Mouse (Mus musculus): ENCODE measurements around the gene Csnk2a2. TPM values are rescaled to one million over a fixed set of nuclear protein-coding genes. Genes with fewer than 3 reads are reported as not detected.

The Csnk2a2 gene
- polyA plus RNA-seq, 1 experiment from 2014 or later, result 8.8 TPM

DNA sequence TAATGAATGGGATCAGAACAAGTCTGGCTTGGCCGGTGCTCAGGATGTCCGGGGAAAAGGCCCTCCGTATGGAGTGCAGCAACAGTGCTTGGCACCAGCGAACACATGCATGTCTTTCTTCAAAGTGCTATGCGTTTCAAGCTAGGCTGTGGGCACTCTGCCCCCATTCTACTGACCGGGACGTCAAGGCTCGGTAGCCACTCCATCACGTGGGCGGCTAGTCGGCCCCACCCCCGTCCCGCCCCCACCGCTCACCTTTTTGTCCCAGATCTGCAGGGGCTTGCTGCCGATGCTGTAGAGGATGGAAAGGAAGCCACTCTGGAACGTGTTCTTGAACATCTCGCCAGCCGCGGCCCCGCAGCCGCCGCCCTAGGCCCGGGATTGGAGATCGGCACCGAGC lies 55.6 kb downstream of the Csnk2a2 start:
- H3K27me3 ChIP-seq (ENCODE audit: control insufficient read depth, insufficient read depth, low read depth, low read length), result no peaks in the 10 kb centered on the region
- peak overlapping the region; percentile 92 for H3K27ac ChIP-seq (ENCODE audit: low read length)
- 0% methylated on average over 25 of the region's 25 CpGs for WGBS
- peaks cover 30% of the 10 kb centered on the region for H3K4me1 ChIP-seq (replicated peaks; ENCODE audit: control insufficient read depth, insufficient read depth, low read length)
- ATAC-seq (ENCODE audit: low read depth), result peak; percentile 34
- H3K4me2 ChIP-seq (ENCODE audit: low read depth, low read length), result peak overlapping the region; percentile 93
- H3K9me3 ChIP-seq (ENCODE audit: control insufficient read depth, low read length), result no peaks in the 10 kb centered on the region
- H3K9ac ChIP-seq (ENCODE audit: low read length), result peak overlapping the region; percentile 95
- no peaks in the 10 kb centered on the region for H3K36me3 ChIP-seq (ENCODE audit: control insufficient read depth, insufficient read depth, low read length)
- H3K4me3 ChIP-seq (ENCODE audit: low read length), result peak overlapping the region; percentile 100

DNA sequence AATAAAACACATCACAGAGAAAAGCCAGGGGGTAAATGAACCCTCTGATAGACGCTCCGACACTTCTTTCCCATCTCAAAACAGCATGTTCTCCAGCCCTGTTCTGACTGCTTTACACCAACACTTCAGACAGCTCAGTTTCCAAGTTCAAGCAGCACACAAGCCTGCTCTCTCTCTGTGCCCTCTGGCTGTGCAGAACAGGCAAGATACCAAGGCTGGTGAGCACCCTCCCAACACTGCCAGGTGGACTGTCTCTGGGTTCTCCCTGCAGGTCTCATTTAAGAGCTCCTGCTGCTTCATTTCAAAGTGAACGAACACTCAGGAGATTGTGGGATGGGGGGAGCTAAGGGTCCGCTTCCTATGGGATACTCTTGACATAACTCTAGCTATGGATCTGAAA lies 56.7 kb downstream of the Csnk2a2 start:
- Histone ChIP-seq H3K9ac (ENCODE audit: low read length) (peak overlapping the region; percentile 95), H3K36me3 (ENCODE audit: control insufficient read depth, insufficient read depth, low read length) (no peaks in the 10 kb centered on the region), H3K4me1 (replicated peaks; ENCODE audit: control insufficient read depth, insufficient read depth, low read length) (peaks cover 41% of the 10 kb centered on the region), H3K4me3 (ENCODE audit: low read length) (peak overlapping the region; percentile 100), H3K27me3 (ENCODE audit: control insufficient read depth, insufficient read depth, low read depth, low read length) (no peaks in the 10 kb centered on the region), H3K9me3 (ENCODE audit: control insufficient read depth, low read length) (no peaks in the 10 kb centered on the region), H3K27ac (ENCODE audit: low read length) (no peak overlapping the region; the same call in 1 of the 2 replicates), H3K4me2 (ENCODE audit: low read depth, low read length) (peak overlapping the region; percentile 93)
- WGBS, result 42% methylated on average over 4 of the region's 4 CpGs
- ATAC-seq (ENCODE audit: low read depth), result no peak

DNA sequence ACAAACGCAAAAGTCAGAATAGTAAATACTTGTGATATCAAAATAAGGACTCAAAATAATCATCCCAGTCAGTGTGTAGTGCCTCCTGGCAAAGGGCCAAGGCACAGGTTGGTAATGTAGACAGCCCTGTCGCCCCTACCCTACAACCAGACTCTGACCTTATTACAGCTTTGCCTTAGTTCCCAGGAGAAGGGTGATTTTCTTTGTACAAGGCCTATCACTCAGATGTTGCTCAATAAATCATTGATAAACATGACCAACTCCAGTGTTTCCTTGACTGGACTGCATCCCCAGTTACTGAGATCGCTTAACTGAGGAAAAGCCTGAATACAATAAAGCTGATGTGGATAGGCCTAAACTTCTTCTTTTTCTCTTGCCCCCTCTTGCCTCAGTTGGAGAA lies 57.4 kb downstream of the Csnk2a2 start:
- Histone ChIP-seq H3K27ac (ENCODE audit: low read length) (no peak overlapping the region), H3K27me3 (ENCODE audit: control insufficient read depth, insufficient read depth, low read depth, low read length) (no peaks in the 10 kb centered on the region), H3K4me2 (ENCODE audit: low read depth, low read length) (0 out of 2 replicates have a peak overlapping the region, but pooled peaks have one; percentile 93), H3K36me3 (ENCODE audit: control insufficient read depth, insufficient read depth, low read length) (no peaks in the 10 kb centered on the region), H3K9me3 (ENCODE audit: control insufficient read depth, low read length) (no peaks in the 10 kb centered on the region), H3K4me3 (ENCODE audit: low read length) (no peak overlapping the region), H3K4me1 (replicated peaks; ENCODE audit: control insufficient read depth, insufficient read depth, low read length) (peaks cover 48% of the 10 kb centered on the region), H3K9ac (ENCODE audit: low read length) (peak overlapping the region; percentile 95; the same call in 1 of the 2 replicates)
- ATAC-seq (ENCODE audit: low read depth), result no peak
- 51% methylated on average over 3 of the region's 3 CpGs for WGBS

DNA sequence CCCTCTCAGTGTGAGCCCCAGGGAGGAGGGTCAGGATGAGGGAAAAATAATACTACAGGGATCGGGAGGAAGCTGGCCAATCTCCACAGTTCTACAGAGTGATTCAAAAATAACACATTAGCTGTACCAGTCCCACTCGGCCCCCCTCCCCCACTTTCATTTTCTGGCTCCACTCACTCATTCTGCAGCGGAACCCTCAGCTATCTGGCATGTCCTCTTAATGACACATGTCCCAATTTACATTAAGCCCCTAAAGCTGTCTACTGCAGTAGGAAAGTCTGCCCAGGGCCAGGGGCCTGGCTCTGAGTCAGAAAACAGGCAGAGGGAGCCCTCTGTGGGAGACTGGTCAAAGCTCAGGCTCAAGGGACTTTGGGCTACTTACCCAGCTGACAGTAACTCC lies 59.9 kb downstream of the Csnk2a2 start:
- H3K9me3 ChIP-seq (ENCODE audit: control insufficient read depth, low read length), result no peaks in the 10 kb centered on the region
- H3K27ac ChIP-seq (ENCODE audit: low read length), result peak overlapping the region; percentile 61
- no peaks in the 10 kb centered on the region for H3K27me3 ChIP-seq (ENCODE audit: control insufficient read depth, insufficient read depth, low read depth, low read length)
- WGBS, result 21% methylated on average over 3 of the region's 3 CpGs
- H3K4me3 ChIP-seq (ENCODE audit: low read length), result no peak overlapping the region
- ATAC-seq (ENCODE audit: low read depth), result peak; percentile 53
- H3K4me1 ChIP-seq (replicated peaks; ENCODE audit: control insufficient read depth, insufficient read depth, low read length), result peaks cover 69% of the 10 kb centered on the region
- H3K9ac ChIP-seq (ENCODE audit: low read length), result peak overlapping the region; percentile 18; the same call in 1 of the 2 replicates
- no peaks in the 10 kb centered on the region for H3K36me3 ChIP-seq (ENCODE audit: control insufficient read depth, insufficient read depth, low read length)
- peak overlapping the region; percentile 33 for H3K4me2 ChIP-seq (ENCODE audit: low read depth, low read length)

GRCm38 (mm10) chr8:95427594-95428535 lies 62.0 kb downstream of the Csnk2a2 start:
- peak overlapping the region; percentile 24 for H3K4me2 ChIP-seq (ENCODE audit: low read depth, low read length)
- 21% methylated on average over 12 of the region's 12 CpGs for WGBS
- peak overlapping the region; percentile 95 for H3K27ac ChIP-seq (ENCODE audit: low read length)
- no peak overlapping the region for H3K4me3 ChIP-seq (ENCODE audit: low read length)
- no peaks in the 10 kb centered on the region for H3K9me3 ChIP-seq (ENCODE audit: control insufficient read depth, low read length)
- ATAC-seq (ENCODE audit: low read depth), result peak; percentile 55
- H3K36me3 ChIP-seq (ENCODE audit: control insufficient read depth, insufficient read depth, low read length), result no peaks in the 10 kb centered on the region
- no peaks in the 10 kb centered on the region for H3K27me3 ChIP-seq (ENCODE audit: control insufficient read depth, insufficient read depth, low read depth, low read length)
- H3K9ac ChIP-seq (ENCODE audit: low read length), result peak overlapping the region; percentile 39
- H3K4me1 ChIP-seq (replicated peaks; ENCODE audit: control insufficient read depth, insufficient read depth, low read length), result peaks cover 61% of the 10 kb centered on the region

DNA sequence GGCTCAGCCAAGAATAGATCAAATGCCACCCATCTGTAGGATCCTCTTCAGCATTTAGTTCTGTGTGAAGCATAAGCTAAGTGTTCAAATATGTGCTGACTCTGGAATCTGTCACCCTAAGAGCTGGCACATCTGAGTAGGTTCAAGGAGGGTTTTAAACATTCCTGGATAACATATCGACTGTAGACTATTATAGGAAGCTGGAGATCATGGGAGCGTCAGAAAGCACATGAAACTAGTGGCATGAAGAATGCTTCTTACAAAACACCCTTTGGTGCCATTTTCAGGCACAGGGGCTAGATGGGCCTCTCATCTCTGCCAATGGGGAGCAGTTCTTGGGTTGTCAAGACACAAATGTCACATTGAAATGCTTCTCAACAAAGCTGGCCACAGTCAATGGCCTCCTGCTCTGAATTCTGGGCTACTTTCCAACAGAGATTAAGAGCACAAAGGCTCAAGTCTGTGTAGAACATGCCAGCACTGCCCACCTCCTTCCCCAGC lies 63.0 kb downstream of the Csnk2a2 start:
- Histone ChIP-seq H3K4me2 (ENCODE audit: low read depth, low read length) (peak overlapping the region; percentile 14; the same call in 1 of the 2 replicates), H3K9ac (ENCODE audit: low read length) (no peak overlapping the region)
- WGBS, result 11% methylated on average over 2 of the region's 2 CpGs

GRCm38 (mm10) chr8:95424682-95425081 lies 65.2 kb downstream of the Csnk2a2 start:
- peaks cover 11% of the 10 kb centered on the region for H3K36me3 ChIP-seq (ENCODE audit: control insufficient read depth, insufficient read depth, low read length)
- H3K4me3 ChIP-seq (ENCODE audit: low read length), result no peak overlapping the region
- H3K27ac ChIP-seq (ENCODE audit: low read length), result no peak overlapping the region
- no peak overlapping the region for H3K9ac ChIP-seq (ENCODE audit: low read length)
- no peaks in the 10 kb centered on the region for H3K9me3 ChIP-seq (ENCODE audit: control insufficient read depth, low read length)
- WGBS, result 72% methylated on average over 7 of the region's 7 CpGs
- H3K4me2 ChIP-seq (ENCODE audit: low read depth, low read length), result no peak overlapping the region
- peaks cover 44% of the 10 kb centered on the region for H3K4me1 ChIP-seq (replicated peaks; ENCODE audit: control insufficient read depth, insufficient read depth, low read length)
- H3K27me3 ChIP-seq (ENCODE audit: control insufficient read depth, insufficient read depth, low read depth, low read length), result no peaks in the 10 kb centered on the region
- ATAC-seq (ENCODE audit: low read depth), result no peak

More for the DNA sequence above, 63.0 kb downstream of the Csnk2a2 start:
- Histone ChIP-seq H3K9me3 (ENCODE audit: control insufficient read depth, low read length) (no peaks in the 10 kb centered on the region), H3K4me3 (ENCODE audit: low read length) (no peak overlapping the region), H3K27me3 (ENCODE audit: control insufficient read depth, insufficient read depth, low read depth, low read length) (no peaks in the 10 kb centered on the region), H3K4me1 (replicated peaks; ENCODE audit: control insufficient read depth, insufficient read depth, low read length) (peaks cover 54% of the 10 kb centered on the region), H3K27ac (ENCODE audit: low read length) (peak overlapping the region; percentile 95), H3K36me3 (ENCODE audit: control insufficient read depth, insufficient read depth, low read length) (no peaks in the 10 kb centered on the region; the same call in 1 of the 2 replicates)
- peak; percentile 48 for ATAC-seq (ENCODE audit: low read depth)

- Histone ChIP-seq H3K4me3 (ENCODE audit: low read length) (no peak overlapping the region), H3K27me3 (ENCODE audit: control insufficient read depth, insufficient read depth, low read depth, low read length) (no peaks in the 10 kb centered on the region), H3K36me3 (ENCODE audit: control insufficient read depth, insufficient read depth, low read length) (peaks cover 11% of the 10 kb centered on the region), H3K4me1 (replicated peaks; ENCODE audit: control insufficient read depth, insufficient read depth, low read length) (peaks cover 20% of the 10 kb centered on the region), H3K4me2 (ENCODE audit: low read depth, low read length) (no peak overlapping the region), H3K27ac (ENCODE audit: low read length) (no peak overlapping the region), H3K9ac (ENCODE audit: low read length) (no peak overlapping the region), H3K9me3 (ENCODE audit: control insufficient read depth, low read length) (no peaks in the 10 kb centered on the region)
- ATAC-seq (ENCODE audit: low read depth), result no peak
- 88% methylated on average over 14 of the region's 14 CpGs for WGBS
Measured at GRCm38 (mm10) chr8:95422193-95422810, 67.5 kb downstream of the Csnk2a2 start.
